Mouse (Mus musculus) mature B cell (primary cell): ENCODE results near the gene Kdm4a.

ENCODE experiments used
- in situ Hi-C: fragments of 300-500 bp; cut with MboI; formaldehyde crosslinking; loops from 2 replicates; pipeline ENCODE4 v1.14.3; 2019

The Kdm4a gene

DNA sequence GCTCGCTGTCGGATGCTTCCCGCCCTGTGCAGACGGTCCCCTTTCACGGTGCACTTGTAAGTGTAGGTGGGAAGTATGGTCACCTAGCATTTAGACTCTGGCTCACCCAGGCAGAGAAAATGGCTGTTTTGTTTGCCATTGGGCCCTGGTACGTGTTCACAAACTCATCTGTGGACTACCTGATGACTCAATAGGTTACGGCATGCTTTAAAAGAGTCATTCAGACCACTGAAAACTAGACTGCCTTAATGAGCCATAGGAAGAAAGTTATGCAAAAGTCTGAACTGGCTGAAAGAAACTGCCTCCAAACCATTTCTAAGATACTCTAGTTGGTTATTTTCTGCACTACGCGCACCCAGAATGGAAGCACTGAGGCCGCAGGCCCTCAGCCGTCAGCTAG lies 63.7 kb downstream of the Kdm4a start:
- in situ Hi-C loops: no loop called here

DNA sequence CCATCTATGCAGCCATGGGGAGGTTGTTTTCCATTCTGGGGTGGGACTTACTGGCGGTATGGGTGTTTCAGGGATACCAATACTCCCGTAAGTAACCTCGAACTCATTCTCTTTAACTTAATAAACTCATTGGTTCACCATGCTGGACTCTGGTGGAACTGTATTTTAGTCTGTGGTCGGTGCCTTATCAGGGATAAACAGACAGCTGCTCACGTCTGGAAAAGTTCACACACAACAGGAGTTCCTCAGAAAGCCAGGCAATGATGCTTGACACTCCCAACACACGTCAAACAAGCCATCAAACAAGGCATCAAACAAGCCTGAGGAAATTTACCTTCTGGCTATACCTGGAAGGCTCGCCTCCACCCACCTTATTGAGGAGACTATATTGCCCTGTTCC lies 64.7 kb downstream of the Kdm4a start:
- in situ Hi-C loops: no loop called here

DNA sequence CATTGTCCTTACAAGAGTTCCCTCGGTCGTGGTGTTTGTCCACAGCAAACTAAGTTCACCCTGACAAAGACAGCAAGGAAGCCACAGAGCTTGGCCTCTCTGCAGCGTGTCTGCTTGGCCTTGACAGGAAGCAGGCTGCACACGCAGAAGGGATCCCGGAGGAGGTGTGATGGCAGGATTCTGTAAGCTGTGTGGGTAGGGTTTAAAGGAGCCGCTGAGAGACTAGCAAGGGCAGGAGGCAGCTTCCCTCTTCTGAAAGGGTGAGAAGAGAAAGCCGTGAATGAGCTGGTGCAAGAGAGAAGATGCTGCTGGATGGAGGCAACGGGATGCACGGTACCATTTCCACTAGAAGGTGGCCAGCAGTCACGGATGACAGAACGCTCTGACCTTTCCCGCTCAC lies 67.2 kb downstream of the Kdm4a start:
- in situ Hi-C loops: no loop called here

DNA sequence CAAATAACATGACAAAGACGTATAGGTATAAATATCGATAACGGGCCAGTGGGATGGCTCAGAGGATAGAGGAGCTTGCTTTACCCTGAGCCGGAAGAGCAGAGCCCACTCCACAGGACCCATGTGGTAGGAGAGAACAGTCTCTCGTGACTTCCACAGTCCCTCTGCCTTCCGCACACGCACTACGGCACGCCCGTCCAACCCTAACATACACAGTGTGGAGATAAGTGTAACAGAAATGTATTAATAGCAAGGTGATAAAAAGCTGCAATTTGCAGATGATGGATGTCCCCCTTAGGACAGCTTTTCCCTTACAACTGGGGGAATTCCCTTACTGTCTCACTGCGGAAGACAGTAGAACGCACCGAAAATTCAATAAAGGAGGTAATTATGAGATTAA lies 70.2 kb downstream of the Kdm4a start:
- in situ Hi-C loops: no loop called here

DNA sequence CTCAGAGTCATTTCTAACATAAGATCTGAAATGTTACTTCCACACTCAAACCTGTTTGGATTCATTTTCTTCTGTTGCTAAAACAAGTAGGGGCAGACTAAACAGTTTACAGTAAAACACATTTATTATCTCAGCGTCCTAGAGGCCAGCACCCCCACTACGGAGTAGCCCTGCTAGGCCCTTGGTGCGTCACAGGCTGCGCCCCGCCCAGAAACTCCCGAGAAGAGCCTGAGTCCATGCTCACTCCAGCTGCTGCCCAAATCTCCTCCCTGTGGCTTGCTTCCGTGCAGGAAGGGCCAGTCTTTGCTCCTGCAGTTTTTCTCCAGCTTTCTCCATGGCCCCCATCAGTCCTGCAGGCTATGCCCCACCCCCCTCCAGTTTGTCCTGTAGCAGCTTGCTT lies 71.1 kb downstream of the Kdm4a start:
- in situ Hi-C loops: no loop called here

DNA sequence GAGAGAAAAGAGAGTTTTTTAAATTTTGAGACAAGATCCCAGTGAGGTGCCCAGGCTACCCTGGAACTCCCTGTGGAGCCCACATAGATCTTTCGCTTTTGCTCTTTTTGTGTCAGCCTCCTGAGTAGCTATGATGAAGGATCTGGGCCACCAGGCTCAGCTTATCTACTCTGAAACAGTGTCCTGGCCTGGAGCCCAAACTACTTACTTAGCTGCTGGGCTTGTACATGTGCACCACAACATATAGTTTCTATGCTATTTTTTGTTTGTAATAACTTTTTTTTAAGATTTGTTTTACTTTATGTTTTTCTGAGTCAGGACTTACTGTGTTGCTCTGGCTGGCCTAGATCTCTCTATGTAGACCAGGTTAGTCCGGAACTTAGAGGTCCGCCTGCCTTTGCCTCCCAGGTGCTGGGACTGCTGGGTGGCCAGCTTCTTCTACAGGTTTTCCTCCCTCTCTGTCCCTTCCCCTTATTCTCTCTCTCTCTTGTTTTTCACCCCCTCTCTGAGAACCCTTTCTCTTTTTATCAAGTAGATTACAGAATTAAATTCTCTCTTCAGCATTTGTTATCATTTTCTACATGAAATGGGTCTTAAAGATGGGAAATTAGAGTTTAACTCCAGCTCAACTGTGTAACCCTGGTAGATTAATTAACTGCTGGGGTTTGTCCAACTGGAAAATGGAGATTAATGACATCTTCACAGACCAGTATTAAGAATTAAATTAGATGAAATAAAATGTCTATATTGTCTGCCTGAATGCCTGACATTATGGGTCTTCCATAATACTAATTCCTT lies 74.4 kb downstream of the Kdm4a start:
- in situ Hi-C loops: no loop called here

DNA sequence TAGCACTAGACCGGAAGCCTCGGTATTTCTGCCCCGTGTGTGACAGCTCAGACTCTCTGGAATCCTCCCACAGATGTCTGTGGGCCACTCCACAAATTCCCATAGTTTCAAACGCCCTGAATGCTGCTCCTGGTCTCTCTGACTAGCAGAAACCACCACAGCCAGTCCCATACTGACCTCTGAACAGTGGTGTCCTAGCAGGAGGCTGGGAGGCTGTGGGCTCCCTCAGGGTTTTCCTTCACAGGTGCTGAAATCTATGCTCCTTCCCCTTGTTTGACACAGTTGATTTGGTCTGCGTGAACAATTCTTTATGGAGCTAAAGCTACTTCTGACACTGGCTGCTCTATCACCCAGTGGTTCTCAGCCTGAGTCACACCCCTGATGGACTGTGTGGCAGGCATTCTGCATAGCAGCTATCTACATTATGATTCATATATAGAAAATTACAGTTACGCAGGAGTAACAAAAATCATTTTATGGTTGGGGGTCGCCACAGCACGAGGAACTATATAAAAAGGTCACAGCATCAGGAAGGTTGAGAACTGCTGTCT lies 76.5 kb downstream of the Kdm4a start:
- in situ Hi-C loops: no loop called here

DNA sequence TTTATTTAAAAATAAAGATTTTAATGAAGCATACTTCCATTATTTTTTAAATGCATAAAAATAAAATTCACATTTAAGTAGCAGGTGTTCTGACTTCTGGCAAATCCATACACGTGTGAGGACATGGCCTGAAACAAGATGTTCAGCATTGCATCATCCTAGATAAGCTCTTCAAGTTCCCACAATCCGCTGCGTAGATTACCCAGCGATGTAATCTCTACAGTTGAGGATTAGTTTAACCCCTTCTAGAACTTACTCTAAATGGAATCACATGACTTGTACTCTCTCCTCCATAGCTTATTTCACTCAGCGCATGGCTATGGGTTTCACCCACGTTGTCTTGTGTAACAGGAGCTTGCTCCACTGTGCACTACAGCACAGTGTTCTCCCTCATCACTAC lies 78.3 kb downstream of the Kdm4a start:
- in situ Hi-C loops: no loop called here

DNA sequence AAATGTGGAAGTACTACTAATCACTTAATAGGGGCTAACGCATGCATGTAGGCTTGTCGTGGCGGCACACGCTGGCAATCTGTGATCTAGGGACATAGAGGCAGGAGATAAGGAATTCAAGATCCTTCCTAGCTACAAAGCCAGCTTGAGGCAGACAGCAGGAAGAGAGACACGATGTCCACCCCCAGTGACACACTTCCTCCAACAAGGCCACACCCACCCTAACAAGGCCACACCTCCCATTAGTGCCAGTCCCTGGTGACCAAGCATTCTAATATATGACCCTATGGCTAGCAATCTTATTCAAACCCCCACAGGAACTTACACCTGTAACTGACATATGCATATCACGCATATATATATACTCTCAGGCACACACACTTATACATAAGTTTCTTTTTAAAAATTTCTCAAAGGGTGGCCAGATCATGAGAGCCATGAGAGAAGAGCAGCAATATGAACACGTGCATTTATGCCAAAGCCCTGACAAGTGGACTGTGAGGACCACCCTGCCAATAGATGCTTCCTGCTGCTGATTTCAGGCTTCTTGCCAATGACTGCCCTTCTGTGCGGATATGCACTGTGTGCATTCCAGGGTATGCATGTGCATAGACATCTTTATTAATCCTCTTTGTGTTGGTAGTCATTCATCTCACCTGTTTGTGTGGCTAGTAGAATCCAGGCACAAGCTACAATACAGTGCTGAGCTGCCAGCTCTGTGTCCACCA lies 80.0 kb downstream of the Kdm4a start:
- in situ Hi-C loops: no loop called here

DNA sequence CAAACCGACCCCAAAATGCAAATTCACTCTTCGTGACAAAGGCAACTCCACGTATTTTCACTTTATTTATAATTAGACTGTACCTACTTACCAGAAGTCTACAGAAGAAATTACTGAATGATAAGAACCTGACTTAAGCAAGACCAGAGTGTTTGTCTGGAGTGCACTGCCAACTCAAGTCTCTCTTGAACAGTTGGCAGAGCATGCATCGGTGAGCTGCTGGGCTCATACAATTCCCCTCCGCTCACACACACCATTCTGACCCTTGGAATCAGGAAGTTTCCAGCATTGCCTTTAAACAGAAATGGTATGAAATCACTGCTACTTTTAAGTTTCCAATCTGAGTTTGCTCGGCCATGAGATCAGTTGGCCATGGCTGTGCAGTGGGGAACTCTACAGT lies 81.3 kb downstream of the Kdm4a start:
- in situ Hi-C loops: no loop called here

DNA sequence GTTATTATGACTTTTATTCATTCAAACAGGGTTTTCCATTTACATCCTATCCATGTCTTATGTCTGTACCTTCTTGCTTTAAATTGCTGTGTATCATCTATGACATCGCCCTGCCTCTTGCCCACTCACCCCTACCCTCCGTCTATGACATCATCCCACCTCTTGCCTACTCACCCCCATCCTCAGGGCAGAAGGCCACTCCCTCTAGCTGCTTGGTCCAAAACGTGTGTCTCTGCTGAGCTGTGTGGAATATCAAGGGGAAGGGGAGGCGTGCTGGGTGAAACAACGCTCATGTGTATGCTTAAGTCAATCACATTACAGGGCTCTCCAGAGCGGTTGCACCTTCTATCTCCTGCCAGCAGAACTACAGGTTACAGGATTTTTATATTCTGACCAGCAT lies 83.8 kb downstream of the Kdm4a start:
- in situ Hi-C loops: no loop called here

DNA sequence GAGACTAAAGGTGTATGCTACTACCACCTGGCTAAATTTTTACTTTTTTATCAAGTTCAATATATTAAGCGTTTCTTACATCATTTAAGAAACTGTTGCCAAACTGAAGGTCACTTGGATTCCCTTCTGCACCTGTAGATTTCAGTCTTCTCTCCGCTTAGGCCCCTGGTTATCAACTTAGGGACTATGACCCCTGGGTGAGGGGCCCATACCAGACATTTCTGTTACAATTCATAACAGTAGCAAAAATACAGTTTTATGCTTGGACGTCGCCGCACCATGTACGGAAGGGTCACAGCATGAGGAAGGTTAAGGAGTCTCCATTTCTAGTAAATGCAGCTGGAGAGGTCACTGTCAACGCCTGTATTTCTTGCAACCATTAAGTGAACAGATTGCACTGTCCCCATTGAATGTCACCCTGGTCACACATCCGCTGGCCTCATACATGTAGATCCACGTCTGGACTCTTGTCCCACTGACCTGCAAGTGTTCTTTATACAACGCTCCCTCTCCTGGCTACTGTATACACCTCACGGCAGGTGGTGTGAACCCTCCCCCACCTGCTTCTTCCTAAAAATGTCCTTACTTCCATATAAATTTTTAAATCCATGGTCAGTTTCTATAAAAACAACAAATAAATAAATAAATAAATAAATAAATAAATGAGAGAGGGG lies 86.9 kb downstream of the Kdm4a start:
- in situ Hi-C loops: no loop called here

DNA sequence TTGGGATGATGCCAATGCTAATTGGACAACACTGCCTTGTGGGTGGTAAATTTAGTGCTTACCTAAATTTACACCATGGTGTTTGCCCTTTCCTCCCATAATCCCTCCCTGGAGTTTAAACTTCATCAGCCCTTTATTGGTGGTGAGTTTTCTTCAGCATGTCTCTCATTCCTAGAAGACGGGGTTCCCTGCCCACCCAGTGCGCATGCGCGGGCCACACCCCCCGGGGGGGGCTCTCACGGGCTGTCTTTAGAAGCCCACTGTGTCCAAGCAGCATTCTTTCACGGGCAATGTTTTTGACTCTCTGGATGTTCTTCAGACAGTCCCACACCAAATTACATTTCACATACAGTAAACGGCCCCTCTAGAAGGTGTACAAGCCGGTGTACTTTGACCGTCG lies 89.4 kb downstream of the Kdm4a start:
- in situ Hi-C loops: no loop called here

DNA sequence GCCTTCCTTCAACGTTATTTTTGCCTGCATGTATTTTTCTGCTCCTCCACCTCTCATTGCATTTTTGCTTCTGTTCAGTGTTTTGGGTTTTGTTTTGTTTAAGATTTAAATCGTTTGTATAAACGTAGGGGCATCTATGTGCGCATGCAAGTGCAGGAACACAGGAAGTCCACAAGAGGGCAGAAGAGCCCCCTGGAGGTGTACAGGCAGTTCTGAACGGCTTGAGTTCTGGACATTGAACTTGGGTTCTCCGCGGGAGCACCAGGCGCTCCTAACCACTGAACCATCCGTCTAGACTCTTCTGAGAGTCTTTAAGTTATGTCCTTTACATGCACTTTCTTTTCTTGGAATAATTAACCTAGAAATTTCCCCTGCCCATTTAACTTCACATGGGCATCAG lies 89.9 kb downstream of the Kdm4a start:
- in situ Hi-C loops: loop anchor here (10.0 kb wide), 1 partner anchor 255 kb away; the partner anchor contains the start of gene Slc6a9

DNA sequence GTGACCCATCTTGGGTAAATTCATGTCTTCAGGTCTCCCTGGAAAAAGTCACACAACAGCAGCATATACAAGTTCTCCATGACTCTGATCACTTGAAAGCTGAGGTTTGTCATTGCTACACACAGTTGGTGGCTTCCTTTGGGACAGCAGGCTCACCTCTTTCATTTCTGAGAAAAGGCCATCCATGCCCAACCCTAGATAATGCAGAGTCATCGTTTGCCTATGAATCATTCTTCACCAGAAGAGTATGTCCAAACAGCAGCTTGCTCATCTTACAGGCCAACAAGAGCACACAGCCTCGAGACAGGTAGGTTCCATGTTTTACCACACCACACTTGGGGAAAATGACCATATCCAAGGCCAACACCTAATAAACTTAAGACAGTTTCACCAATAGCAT lies 91.1 kb downstream of the Kdm4a start:
- in situ Hi-C loops: loop anchor here (10.0 kb wide), 1 partner anchor 254 kb away; the partner anchor contains the start of gene Slc6a9
